Mouse (Mus musculus) gastrocnemius, postnatal 36 days (tissue): ENCODE measurements around the gene Arhgap24. TPM values are rescaled to one million over a fixed set of nuclear protein-coding genes. Genes with fewer than 3 reads are reported as not detected.

Source experiments
- DNase-seq, 2 experiments: peaks; one replicate each; pipeline ENCODE4 v3.0.0; 2022
- intact Hi-C: fragments of 180-260 bp; cut with DNase I; formaldehyde crosslinking; loops from one replicate; pipeline ENCODE4 v1.15.1; 2025
- total RNA-seq, 2 experiments: library from RNA; stranded (reverse); gene quantifications; 2 replicates each; pipeline ENCODE4 v1.2.3; 2021

Arhgap24 gene
- total RNA-seq, 2 experiments from 2014 or later = 17.6 to 18.5 TPM

GRCm38 (mm10) chr5:102497205-102497604, 16.0 kb downstream of the Arhgap24 start:
- no peak for DNase-seq
- intact Hi-C loops = no loop called here

GRCm38 (mm10) chr5:102498747-102499146, 17.6 kb downstream of the Arhgap24 start:
- no peak for DNase-seq
- intact Hi-C loops = no loop called here

GRCm38 (mm10) chr5:102502333-102502732, 21.1 kb downstream of the Arhgap24 start:
- no peak for DNase-seq
- intact Hi-C loops = no loop called here

- intact Hi-C loops = no loop called here
- DNase-seq = no peak
These were observed 21.9 kb downstream of the Arhgap24 start for GRCm38 (mm10) chr5:102503066-102503465.

DNA sequence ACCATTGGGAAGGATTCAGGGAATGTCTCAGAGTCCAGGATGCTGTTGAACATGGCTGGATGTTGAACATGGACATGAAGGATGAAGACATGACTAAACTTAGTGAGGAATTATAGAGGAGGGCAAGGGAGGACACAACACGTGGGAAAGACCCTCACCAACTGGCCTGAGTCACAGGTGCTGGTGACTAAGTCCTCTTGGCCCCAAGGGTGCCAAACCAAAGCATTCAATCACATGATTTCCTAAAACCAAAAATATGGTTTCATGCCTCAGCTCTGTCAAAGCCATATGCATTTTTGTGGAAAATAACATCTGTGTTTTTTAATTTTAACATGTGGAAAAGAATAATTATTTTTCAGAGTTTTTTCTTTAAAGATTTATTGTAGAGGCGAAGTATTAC, 22.7 kb downstream of the Arhgap24 start:
- intact Hi-C loops = no loop called here

DNA sequence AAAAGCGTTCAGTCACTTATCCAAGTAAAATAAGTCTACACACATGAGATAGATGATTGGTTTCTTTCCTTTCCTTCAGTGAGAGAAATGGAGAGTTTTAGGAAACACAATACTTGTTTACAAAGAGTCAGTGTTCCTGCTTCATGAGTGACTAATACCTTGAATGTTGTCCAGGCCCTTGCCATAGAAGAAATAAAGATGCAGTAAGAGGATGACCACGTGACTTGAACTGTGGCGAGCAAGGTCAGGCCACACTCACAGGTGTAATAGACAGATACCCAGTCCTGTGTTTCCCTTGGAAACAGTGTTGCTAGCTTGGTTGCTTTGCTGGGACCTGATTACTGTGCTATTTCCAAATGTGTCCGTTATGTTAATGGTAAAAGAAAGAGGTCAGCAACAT, 23.4 kb downstream of the Arhgap24 start:
- intact Hi-C loops = no loop called here
- DNase-seq = no peak

More for the DNA sequence above, 22.7 kb downstream of the Arhgap24 start:
- DNase-seq = no peak

DNA sequence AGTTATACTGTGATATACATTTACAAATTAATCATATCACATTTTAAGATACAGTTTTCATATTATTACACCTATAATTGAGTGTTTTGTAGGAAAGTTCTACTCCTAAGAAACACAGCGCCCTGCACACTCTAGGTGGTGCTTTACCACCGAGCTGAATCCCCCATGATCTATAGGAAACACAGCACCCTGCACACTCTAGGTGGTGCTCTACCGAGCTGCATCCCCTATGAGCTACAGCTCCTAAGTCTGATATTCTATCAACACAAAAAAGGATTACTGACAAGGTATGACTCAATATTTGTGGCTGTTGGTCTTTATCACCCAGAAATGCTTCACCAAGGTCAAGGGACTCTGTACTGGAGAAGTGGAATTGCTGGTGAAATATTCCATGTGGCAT, 27.0 kb downstream of the Arhgap24 start:
- intact Hi-C loops = no loop called here

DNA sequence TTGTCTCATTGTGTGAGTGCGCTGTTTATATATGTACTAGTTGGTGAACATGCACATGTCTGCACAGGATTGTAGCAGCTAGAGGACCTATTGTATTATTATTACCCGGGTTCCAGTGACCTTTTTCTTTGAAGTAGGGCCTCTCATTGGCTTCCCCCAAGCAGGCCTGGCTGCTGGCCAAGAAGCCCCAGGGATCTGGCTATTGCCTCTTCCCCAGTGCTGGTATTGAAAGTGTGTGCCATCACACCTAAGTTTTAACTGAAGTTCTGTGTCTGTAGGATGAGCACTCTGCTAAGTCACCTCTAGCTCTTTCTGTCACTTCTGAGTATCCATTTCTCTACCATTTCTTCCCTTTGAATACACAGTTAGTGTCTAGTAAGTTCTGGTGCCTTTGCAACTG, 28.2 kb downstream of the Arhgap24 start:
- DNase-seq = no peak
- intact Hi-C loops = no loop called here

More for the DNA sequence above, 27.0 kb downstream of the Arhgap24 start:
- DNase-seq = no peak

DNA sequence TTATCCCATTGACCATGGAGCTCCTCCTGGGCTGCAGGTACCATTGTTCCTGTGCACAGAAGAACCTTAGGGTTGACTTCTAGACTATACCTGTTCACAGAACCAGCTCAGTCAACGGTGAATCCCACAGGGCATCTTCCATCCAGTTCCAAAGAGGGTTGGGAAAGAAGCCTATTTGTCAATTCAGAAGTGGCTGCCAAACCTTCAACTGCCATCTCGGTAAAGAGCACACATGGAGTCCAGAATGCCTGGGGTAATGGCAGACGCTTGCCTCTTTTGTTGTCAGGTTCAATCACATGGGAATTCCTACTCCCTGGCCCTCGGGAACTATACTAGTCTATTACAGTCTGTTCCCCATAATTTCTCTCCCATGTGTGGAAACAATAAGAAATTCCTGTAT, 30.5 kb downstream of the Arhgap24 start:
- no peak for DNase-seq
- intact Hi-C loops = no loop called here

GRCm38 (mm10) chr5:102515496-102515895, 34.3 kb downstream of the Arhgap24 start:
- intact Hi-C loops = no loop called here
- no peak for DNase-seq

- DNase-seq = no peak
- intact Hi-C loops = no loop called here
These were observed 39.3 kb downstream of the Arhgap24 start for GRCm38 (mm10) chr5:102520506-102520905.

DNA sequence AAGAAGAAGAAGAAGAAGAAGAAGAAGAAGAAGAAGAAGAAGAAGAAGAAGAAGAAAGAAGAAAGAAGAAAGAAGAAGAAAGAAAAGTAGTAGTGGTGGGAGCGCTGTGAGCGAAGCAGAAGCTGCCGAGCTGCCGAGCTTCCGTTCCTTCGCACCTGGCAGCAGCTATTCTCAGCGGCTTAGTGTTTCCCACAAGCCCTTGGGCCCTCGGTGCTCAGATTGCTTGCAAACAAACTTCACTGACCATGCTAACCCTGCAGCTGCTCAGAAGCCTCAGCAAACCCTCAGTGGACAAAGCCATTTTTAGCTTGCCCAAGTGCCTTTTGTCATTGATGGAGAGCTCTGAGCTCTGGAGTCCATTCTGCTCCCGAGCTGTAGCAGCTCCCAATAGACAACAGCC, 54.1 kb downstream of the Arhgap24 start:
- intact Hi-C loops = no loop called here
- DNase-seq = peak in 1 of 2 experiments; percentile 17

- intact Hi-C loops = no loop called here
- no peak for DNase-seq
These were observed 56.6 kb downstream of the Arhgap24 start for GRCm38 (mm10) chr5:102537819-102538218.

GRCm38 (mm10) chr5:102546296-102546695, 65.1 kb downstream of the Arhgap24 start:
- no peak for DNase-seq
- intact Hi-C loops = no loop called here

- intact Hi-C loops = no loop called here
- no peak for DNase-seq
These were observed 66.6 kb downstream of the Arhgap24 start for GRCm38 (mm10) chr5:102547786-102548185.

- intact Hi-C loops = no loop called here
- DNase-seq = no peak
These were observed 67.2 kb downstream of the Arhgap24 start for GRCm38 (mm10) chr5:102548382-102548781.

- DNase-seq = no peak
- intact Hi-C loops = no loop called here
These were observed 69.0 kb downstream of the Arhgap24 start for GRCm38 (mm10) chr5:102550211-102550610.

- intact Hi-C loops = no loop called here
- no peak for DNase-seq
These were observed 69.9 kb downstream of the Arhgap24 start for GRCm38 (mm10) chr5:102550870-102551637.

- DNase-seq = no peak
- intact Hi-C loops = no loop called here
These were observed 71.3 kb downstream of the Arhgap24 start for GRCm38 (mm10) chr5:102552533-102552932.

DNA sequence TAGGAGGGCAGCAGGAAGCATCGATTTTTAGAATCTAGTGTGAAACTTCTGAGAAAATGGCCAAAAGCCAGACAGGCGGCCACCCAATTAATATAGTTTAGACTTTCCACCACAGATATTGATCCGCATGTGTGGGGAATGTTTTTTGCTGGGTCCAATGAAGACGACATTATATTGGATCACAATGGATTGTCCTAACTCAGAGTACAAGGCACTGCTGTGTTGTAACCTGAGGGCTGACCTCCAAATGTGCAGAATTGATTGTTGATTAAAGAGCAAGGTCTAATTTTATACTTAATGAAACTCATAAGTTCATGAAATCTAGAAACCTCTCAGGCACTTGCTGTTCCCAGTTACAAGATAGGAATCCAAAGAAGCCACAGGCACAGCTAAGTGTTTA, 74.8 kb downstream of the Arhgap24 start:
- no peak for DNase-seq
- intact Hi-C loops = no loop called here

- DNase-seq = no peak
- intact Hi-C loops = no loop called here
These were observed 79.1 kb downstream of the Arhgap24 start for GRCm38 (mm10) chr5:102560270-102560669.

DNA sequence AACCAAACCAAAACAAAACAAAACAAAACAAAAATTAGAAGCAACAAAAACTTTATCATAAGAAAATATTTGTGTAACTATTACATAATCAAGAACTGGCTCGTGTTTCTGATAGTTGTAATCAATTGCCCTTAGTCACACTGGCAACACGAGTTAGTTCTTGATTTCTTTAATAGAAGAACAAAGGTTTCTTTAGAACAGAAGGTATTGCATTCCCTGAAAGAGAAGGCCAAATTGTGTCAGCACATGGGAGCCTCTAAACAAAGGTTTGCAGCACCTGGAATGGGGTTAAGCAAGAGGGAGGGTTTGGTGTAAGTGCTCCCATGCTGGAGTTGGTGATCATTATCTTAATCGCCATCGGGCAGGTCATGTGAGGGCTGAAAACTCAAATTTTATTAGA, 82.8 kb downstream of the Arhgap24 start:
- no peak for DNase-seq

GRCm38 (mm10) chr5:102568764-102569163, 87.6 kb downstream of the Arhgap24 start:
- intact Hi-C loops = no loop called here
- no peak for DNase-seq

More for the DNA sequence above, 82.8 kb downstream of the Arhgap24 start:
- intact Hi-C loops = no loop called here
